Mouse (Mus musculus) adrenal gland, postnatal 25 days (tissue): ENCODE results near the gene Rnf114. TPM values are rescaled to one million over a fixed set of nuclear protein-coding genes. Genes with fewer than 3 reads are reported as not detected.

Experiments
- DNase-seq: peaks from one replicate; pipeline ENCODE4 v3.0.0; 2021; ENCODE audit warnings: mixed read lengths
- total RNA-seq: library from RNA; stranded (reverse); gene quantifications from 2 replicates; pipeline ENCODE4 v1.2.3, GENCODE M21; 2021

The Rnf114 gene
- total RNA-seq, 1 experiment from 2014 or later: 71.6 TPM

DNA sequence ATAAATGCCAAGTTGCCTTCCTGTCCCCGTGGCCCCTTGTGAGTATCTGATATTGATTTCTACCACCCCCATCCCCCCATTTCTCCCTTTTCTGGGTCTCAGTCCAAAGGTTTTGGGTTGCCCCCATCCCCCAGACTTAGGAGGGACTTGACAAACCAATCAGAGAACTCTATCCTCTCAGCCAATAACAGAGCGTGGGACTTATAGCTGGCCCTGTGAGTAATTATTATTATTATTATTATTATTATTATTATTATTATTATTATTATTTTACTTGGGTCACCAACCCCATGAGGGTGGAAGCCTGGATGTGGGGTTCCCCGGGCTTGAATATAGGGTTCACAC, 72.8 kb downstream of the Rnf114 start:
- no peak for DNase-seq

DNA sequence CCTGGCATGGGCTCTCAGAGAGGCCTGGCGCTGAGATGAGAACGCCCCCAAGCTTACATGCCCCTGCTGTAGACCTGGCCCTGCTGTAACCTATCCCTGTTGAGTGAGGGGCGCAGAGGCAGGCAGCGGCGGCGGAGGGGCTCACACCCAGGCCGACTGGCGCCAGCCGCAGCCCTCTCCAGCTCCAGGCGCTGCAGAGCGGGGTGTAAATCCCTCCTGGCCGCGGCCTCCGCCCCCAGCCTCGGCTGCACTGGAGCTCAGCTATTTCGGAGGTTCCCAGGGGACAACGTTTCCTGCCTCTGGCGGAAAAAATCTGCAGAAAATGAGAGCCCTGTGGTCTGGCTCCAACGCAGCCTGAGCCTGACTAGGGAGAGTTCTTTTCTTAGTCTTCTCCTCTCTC, 73.2 kb downstream of the Rnf114 start:
- DNase-seq: no peak

Other genes starting within 250 kb of the Rnf114 start
- gene B4galt5, start 143.5 kb upstream of the Rnf114 start, total RNA-seq: 72.9 and 78.8 TPM in 2 replicates
- 42.1 and 51.9 TPM in 2 replicates for gene Slc9a8, start 70.9 kb upstream of the Rnf114 start, total RNA-seq
- 35.1 and 36.5 TPM in 2 replicates for gene Spata2, start 242 bp downstream of the Rnf114 start, total RNA-seq
- 12.8 and 13.0 TPM in 2 replicates for gene Snai1, start 45.5 kb downstream of the Rnf114 start, total RNA-seq
- gene Ube2v1, start 139.4 kb downstream of the Rnf114 start, total RNA-seq: 187 and 190 TPM in 2 replicates
- gene Gm20431, start 168.9 kb downstream of the Rnf114 start, total RNA-seq: 12.1 and 15.7 TPM in 2 replicates
- 483 and 585 TPM in 2 replicates for gene Cebpb, start 196.3 kb downstream of the Rnf114 start, total RNA-seq
- gene Tmem189, start 197.2 kb downstream of the Rnf114 start, total RNA-seq: 37.4 and 40.5 TPM in 2 replicates